Comparison of ENCODE assay signal across 19 mouse cellular contexts in the genomic region with DNA sequence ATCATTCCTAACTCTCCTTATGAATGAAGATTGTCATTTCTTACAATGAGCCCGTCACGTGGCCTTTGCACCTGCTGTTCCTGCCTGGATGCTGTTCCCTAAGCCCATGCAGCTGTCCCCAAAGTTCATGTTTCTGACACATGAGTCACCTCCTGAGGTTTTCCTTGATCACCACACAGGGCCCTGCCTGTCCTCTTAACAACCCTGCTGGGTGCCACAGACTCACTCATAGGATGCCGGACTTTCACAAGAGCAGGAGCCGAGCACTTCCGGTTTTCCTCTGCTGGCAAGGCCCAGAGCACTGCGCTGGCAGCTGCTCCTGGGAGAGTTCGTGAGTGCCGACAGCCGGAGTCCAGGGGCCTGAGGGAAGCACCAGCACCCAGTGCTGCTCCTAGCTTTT.
"Had no signal": no experiment of that assay in that cellular context is flagged by ENCODE, and none has a peak within 500 bp of the region (broad histone marks: within the 10 kb centered on the region; RNA-seq: fewer than 3 reads in every experiment).

No protein-coding gene starts in this region.

- DNase-seq: kidney, adult 2 months; kidney, postnatal 10 days; kidney, postnatal 36 days; layer of hippocampus, postnatal 36 days; liver, embryonic 13.5 days; lung, adult 2 months; lung, postnatal 14 days; lung, postnatal 4 days; midbrain, embryonic 14.5 days; retina, postnatal 1 day; right cerebral cortex, postnatal 25 days; spleen, adult 18-20 months; thymus, postnatal 25 days had no signal

- H3K9me3 ChIP-seq: kidney, embryonic 15.5 days; limb, embryonic 12.5 days; liver, embryonic 13.5 days; neural tube, embryonic 13.5 days; stomach, embryonic 15.5 days had no signal

- H3K27me3 ChIP-seq: liver, embryonic 13.5 days; neural tube, embryonic 13.5 days; stomach, embryonic 15.5 days had no signal

- H3K4me3 ChIP-seq: kidney, embryonic 15.5 days; left cerebral cortex, adult 2 months; limb, embryonic 12.5 days; liver, embryonic 13.5 days; neural tube, embryonic 13.5 days; stomach, embryonic 15.5 days had no signal

- H3K4me2 ChIP-seq: kidney, embryonic 15.5 days; limb, embryonic 12.5 days; liver, embryonic 13.5 days; midbrain, embryonic 11.5 days; neural tube, embryonic 13.5 days; stomach, embryonic 15.5 days had no signal

- H3K4me1 ChIP-seq: kidney, embryonic 15.5 days; limb, embryonic 12.5 days; liver, embryonic 13.5 days; neural tube, embryonic 13.5 days; stomach, embryonic 15.5 days had no signal

- H3K27ac ChIP-seq: kidney, embryonic 15.5 days; left cerebral cortex, adult 2 months; limb, embryonic 12.5 days; liver, embryonic 13.5 days; neural tube, embryonic 13.5 days; stomach, embryonic 15.5 days had no signal

- H3K9ac ChIP-seq: kidney, embryonic 15.5 days; limb, embryonic 12.5 days; liver, embryonic 13.5 days; neural tube, embryonic 13.5 days; stomach, embryonic 15.5 days had no signal

- H3K36me3 ChIP-seq: kidney, embryonic 15.5 days; limb, embryonic 12.5 days; liver, embryonic 13.5 days; neural tube, embryonic 13.5 days; stomach, embryonic 15.5 days had no signal
